Mouse (Mus musculus) G1E (cell line): ENCODE results near the gene Dvl1. TPM values are rescaled to one million over a fixed set of nuclear protein-coding genes. Genes with fewer than 3 reads are reported as not detected.

ENCODE experiments used
- ATAC-seq: 2 replicates; pipeline ENCODE4 v1.8.0; 2016; ENCODE audit warnings: mild to moderate bottlenecking; ENCODE audit not compliant: insufficient number of reproducible peaks, poor library complexity, low FRiP score, severe bottlenecking; ENCODE audit errors: extremely low read depth
- DNase-seq: peaks from one replicate; pipeline ENCODE4 v3.0.0; 2012; ENCODE audit warnings: low spot score
- H3K27me3 ChIP-seq: 2 replicates; pipeline ENCODE4 v1.6.1; 2012; ENCODE audit warnings: mild to moderate bottlenecking, low read length, inconsistent platforms; ENCODE audit not compliant: insufficient read depth
- H3K36me3 ChIP-seq: replicated peaks from 2 replicates; pipeline ENCODE3; 2012; ENCODE audit warnings: mild to moderate bottlenecking, inconsistent platforms
- H3K4me1 ChIP-seq: 2 replicates; pipeline ENCODE4 v1.6.1; 2012; ENCODE audit warnings: low read depth, low read length, inconsistent platforms, mixed read lengths; ENCODE audit not compliant: insufficient read depth
- H3K4me3 ChIP-seq: 2 replicates; pipeline ENCODE4 v1.5.1; 2012; ENCODE audit warnings: low read depth, mild to moderate bottlenecking, inconsistent platforms, low read length, moderate library complexity, mixed read lengths
- H3K9me3 ChIP-seq: replicated peaks from 2 replicates; pipeline ENCODE4 v1.6.1; 2012; ENCODE audit warnings: inconsistent platforms
- CTCF ChIP-seq: IDR thresholded peaks from 2 replicates; pipeline ENCODE4 v1.5.1; 2012; ENCODE audit warnings: low read depth, low read length, inconsistent platforms, mixed read lengths
- GATA1 ChIP-seq: IDR thresholded peaks from 2 replicates; pipeline ENCODE4 v1.6.1; 2012; ENCODE audit warnings: borderline replicate concordance, low read length, inconsistent platforms, mixed read lengths
- GATA2 ChIP-seq: IDR thresholded peaks from 2 replicates; pipeline ENCODE4 v1.6.1; 2012; ENCODE audit warnings: low read depth, low read length, inconsistent platforms, borderline replicate concordance
- POLR2AphosphoS5 ChIP-seq: IDR thresholded peaks from 2 replicates; pipeline ENCODE4 v1.6.1; 2012; ENCODE audit warnings: low read depth, low read length, inconsistent platforms; ENCODE audit not compliant: insufficient replicate concordance
- TAL1 ChIP-seq: conservative IDR thresholded peaks from 2 replicates; pipeline ENCODE4 v1.6.1; 2012; ENCODE audit warnings: low read depth, low read length, inconsistent platforms, mixed read lengths
- polyA plus RNA-seq: library from polyadenylated mRNA; stranded (reverse); fragments of >175 nt; gene quantifications from 2 replicates; pipeline ENCODE4 v1.2.3, GENCODE M21; 2012
- total RNA-seq, 2 experiments: library from RNA; stranded (forward) in 1 of 2; stranded (reverse) in 1 of 2; fragments of 200-1000 nt in 1 of 2; fragments of >200 nt in 1 of 2; fragmentation: Nextera tagmentation in 1 of 2; gene quantifications; 2 replicates each; pipeline ENCODE4 v1.2.3; 2014 to 2017

Gene Dvl1
- total and polyA plus RNA-seq, 3 experiments, result 9.2 to 77.7 (median 14.4) TPM

- peaks cover 93% of the 10 kb centered on the region for H3K36me3 ChIP-seq
- no peaks in the 10 kb centered on the region for H3K9me3 ChIP-seq
- no peaks in the 10 kb centered on the region for H3K27me3 ChIP-seq
- ATAC-seq (no peak), DNase-seq (no peak)
- H3K4me1 ChIP-seq, result peaks cover 12% of the 10 kb centered on the region
- no peak for TF ChIP-seq CTCF
- no peak for TF ChIP-seq TAL1
- TF ChIP-seq GATA2, result no peak
- TF ChIP-seq GATA1, result no peak
- TF ChIP-seq POLR2AphosphoS5, result no peak
- H3K4me3 ChIP-seq, result no peak overlapping the region
These were observed 52.2 kb downstream of the Dvl1 start for GRCm38 (mm10) chr4:155899355-155899754.

GRCm38 (mm10) chr4:155901205-155901604 lies 54.0 kb downstream of the Dvl1 start:
- H3K27me3 ChIP-seq, result no peaks in the 10 kb centered on the region
- no peak for TF ChIP-seq TAL1
- TF ChIP-seq CTCF, result no peak
- TF ChIP-seq POLR2AphosphoS5, result no peak
- no peak for TF ChIP-seq GATA1
- no peak for TF ChIP-seq GATA2
- H3K4me1 ChIP-seq, result 0 out of 2 replicates have a peak, but pooled peaks cover 4% of the 10 kb centered on the region
- no peaks in the 10 kb centered on the region for H3K9me3 ChIP-seq
- no peak for DNase-seq
- ATAC-seq, result no peak
- H3K36me3 ChIP-seq, result peaks cover 93% of the 10 kb centered on the region
- H3K4me3 ChIP-seq, result no peak overlapping the region

GRCm38 (mm10) chr4:155903246-155903645 lies 56.0 kb downstream of the Dvl1 start:
- no peaks in the 10 kb centered on the region for H3K9me3 ChIP-seq
- no peak for ATAC-seq
- TF ChIP-seq TAL1, result no peak
- TF ChIP-seq GATA1, result no peak
- no peak for TF ChIP-seq GATA2
- no peak for TF ChIP-seq CTCF
- TF ChIP-seq POLR2AphosphoS5, result no peak
- H3K27me3 ChIP-seq, result no peaks in the 10 kb centered on the region
- H3K4me1 ChIP-seq, result 0 out of 2 replicates have a peak, but pooled peaks cover 4% of the 10 kb centered on the region
- peaks cover 99% of the 10 kb centered on the region for H3K36me3 ChIP-seq
- no peak for DNase-seq
- H3K4me3 ChIP-seq, result no peak overlapping the region

DNA sequence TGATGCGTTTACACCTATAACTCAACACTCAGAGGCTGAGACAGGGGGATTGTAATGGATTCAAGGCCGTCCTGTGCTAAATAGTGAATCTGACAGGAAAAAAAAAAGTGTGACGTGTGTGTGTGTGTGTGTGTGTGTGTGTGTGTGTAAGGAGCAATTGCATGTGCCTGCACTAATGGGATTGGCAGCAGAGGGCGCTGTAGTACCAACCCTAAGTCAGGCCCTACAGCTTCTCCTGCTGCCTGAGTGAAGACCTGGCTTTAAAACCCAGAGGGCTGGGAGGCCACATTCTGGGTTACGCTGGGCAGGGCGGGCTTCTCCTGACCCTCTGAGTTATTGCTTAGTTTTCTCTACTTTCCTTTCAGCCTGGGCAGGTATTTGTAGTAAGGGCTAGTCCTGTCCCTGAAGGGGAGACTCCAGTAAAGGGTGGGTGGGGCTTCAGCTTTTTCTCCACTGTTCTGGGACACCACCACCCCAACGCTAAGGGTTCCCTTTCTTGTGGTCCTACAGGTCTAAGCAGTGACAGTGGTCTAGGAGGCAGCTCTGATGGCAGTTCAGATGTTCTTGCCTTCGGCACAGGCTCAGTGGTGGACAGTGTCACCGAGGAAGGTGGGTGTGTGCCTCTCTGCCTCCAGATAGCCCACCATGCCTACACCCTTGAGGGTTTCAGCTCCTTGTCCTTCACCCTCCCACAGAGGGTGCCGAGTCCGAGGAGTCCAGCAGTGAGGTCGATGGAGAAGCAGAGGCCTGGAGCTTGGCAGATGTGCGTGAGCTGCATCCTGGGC lies 57.3 kb downstream of the Dvl1 start:
- no peak overlapping the region for H3K4me3 ChIP-seq
- ATAC-seq, result peak; percentile 38; the same call in 1 of the 2 replicates
- H3K36me3 ChIP-seq, result peaks cover 92% of the 10 kb centered on the region
- peaks cover 4% of the 10 kb centered on the region; the same call in 1 of the 2 replicates for H3K27me3 ChIP-seq
- TF ChIP-seq GATA1, result no peak
- no peak for TF ChIP-seq TAL1
- peak; percentile 17; the same call in 1 of the 2 replicates for TF ChIP-seq CTCF
- TF ChIP-seq GATA2, result no peak
- TF ChIP-seq POLR2AphosphoS5, result no peak
- no peak for DNase-seq
- no peaks in the 10 kb centered on the region for H3K9me3 ChIP-seq
- H3K4me1 ChIP-seq, result 0 out of 2 replicates have a peak, but pooled peaks cover 4% of the 10 kb centered on the region

GRCm38 (mm10) chr4:155905634-155906033 lies 58.4 kb downstream of the Dvl1 start:
- H3K4me3 ChIP-seq, result no peak overlapping the region
- peaks cover 81% of the 10 kb centered on the region for H3K36me3 ChIP-seq
- no peak for TF ChIP-seq POLR2AphosphoS5
- DNase-seq, result no peak
- no peak for ATAC-seq
- no peaks in the 10 kb centered on the region for H3K9me3 ChIP-seq
- 0 out of 2 replicates have a peak, but pooled peaks cover 4% of the 10 kb centered on the region for H3K4me1 ChIP-seq
- H3K27me3 ChIP-seq, result peaks cover 8% of the 10 kb centered on the region

DNA sequence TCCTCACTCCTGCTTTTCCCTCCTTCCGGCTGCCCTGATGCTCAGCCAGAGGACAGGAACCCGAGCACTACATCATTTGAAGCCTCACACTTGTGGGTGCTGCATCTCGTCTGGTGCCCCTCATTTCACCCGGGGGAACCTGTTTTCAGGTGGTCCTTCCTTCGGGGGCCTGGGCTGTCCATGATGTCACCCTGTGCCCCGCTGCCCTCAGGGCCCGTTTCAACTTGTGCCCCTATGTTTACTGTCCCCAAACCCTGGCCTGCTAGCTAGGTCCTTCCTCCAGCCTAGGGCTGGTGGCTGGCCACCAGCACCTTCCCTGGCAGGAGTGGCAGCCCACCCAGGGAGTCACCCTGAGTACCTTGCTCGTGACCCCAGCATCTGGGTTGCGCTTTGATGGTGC lies 58.9 kb downstream of the Dvl1 start:
- no peaks in the 10 kb centered on the region for H3K9me3 ChIP-seq
- H3K36me3 ChIP-seq, result peaks cover 76% of the 10 kb centered on the region
- DNase-seq (no peak), ATAC-seq (no peak)
- H3K4me3 ChIP-seq, result no peak overlapping the region
- 0 out of 2 replicates have a peak, but pooled peaks cover 4% of the 10 kb centered on the region for H3K4me1 ChIP-seq
- H3K27me3 ChIP-seq, result peaks cover 11% of the 10 kb centered on the region
- TF ChIP-seq POLR2AphosphoS5, result no peak
- no peak for TF ChIP-seq GATA1
- TF ChIP-seq CTCF, result no peak
- no peak for TF ChIP-seq TAL1
- no peak for TF ChIP-seq GATA2

GRCm38 (mm10) chr4:155907003-155907402 lies 59.8 kb downstream of the Dvl1 start:
- DNase-seq (no peak), ATAC-seq (no peak)
- TF ChIP-seq CTCF (no peak), TAL1 (no peak), GATA1 (no peak), GATA2 (no peak), POLR2AphosphoS5 (no peak)
- H3K27me3 ChIP-seq, result peaks cover 11% of the 10 kb centered on the region
- no peaks in the 10 kb centered on the region for H3K9me3 ChIP-seq
- H3K4me1 ChIP-seq, result 0 out of 2 replicates have a peak, but pooled peaks cover 4% of the 10 kb centered on the region
- peaks cover 67% of the 10 kb centered on the region for H3K36me3 ChIP-seq
- no peak overlapping the region for H3K4me3 ChIP-seq
